Mouse (Mus musculus) olfactory bulb, adult 2 months (tissue): ENCODE measurements around the gene Wscd2. TPM values are rescaled to one million over a fixed set of nuclear protein-coding genes. Genes with fewer than 3 reads are reported as not detected.
"Not testable (repeated sequence)": the region's sequence is repeated elsewhere in the genome, so short reads cannot be mapped to it uniquely, and the experiment has no call there.

Experiments
- H3K27ac ChIP-seq: fragments of 200-500 bp; 2 replicates; pipeline ENCODE4 v1.5.1; 2012; ENCODE audit warnings: low read depth, low read length; ENCODE audit not compliant: insufficient read depth
- H3K4me1 ChIP-seq: fragments of 200-500 bp; 2 replicates; pipeline ENCODE4 v1.6.1; 2012; ENCODE audit warnings: low read length; ENCODE audit not compliant: control insufficient read depth, insufficient read depth
- H3K4me3 ChIP-seq: fragments of 200-500 bp; 2 replicates; pipeline ENCODE4 v1.5.1; 2012; ENCODE audit warnings: mild to moderate bottlenecking, low read depth, low read length, moderate library complexity; ENCODE audit not compliant: insufficient read depth
- CTCF ChIP-seq: fragments of 200-500 bp; IDR thresholded peaks from 2 replicates; pipeline ENCODE4 v1.5.1; 2012; ENCODE audit warnings: low read depth, mild to moderate bottlenecking, low read length, moderate library complexity; ENCODE audit not compliant: insufficient read depth
- POLR2A ChIP-seq: fragments of 200-500 bp; IDR thresholded peaks from 2 replicates; pipeline ENCODE4 v1.6.1; 2012; ENCODE audit warnings: mild to moderate bottlenecking, low read depth, low read length, moderate library complexity; ENCODE audit not compliant: insufficient read depth
- WGBS: fragments of 180-500 bp; shearing (Covaris S2); methylation state at CpG from one replicate; pipeline ENCODE4 v1.1.7; 2018; 5-methylcytosine and 5-hydroxymethylcytosine counted together
- polyA plus RNA-seq: library from polyadenylated mRNA; stranded (reverse); fragments of >200 nt; gene quantifications from 2 replicates; pipeline ENCODE4 v1.2.4, GENCODE M21; 2012; ENCODE audit warnings: low replicate concordance; ENCODE audit not compliant: missing spikeins, insufficient read depth, insufficient read length

Gene Wscd2
- polyA plus RNA-seq, 1 experiment: not detected

- TF ChIP-seq CTCF (no peak), POLR2A (no peak)
- 84% methylated on average over 5 of the region's 5 CpGs for WGBS
- Histone ChIP-seq H3K4me3 (no peak overlapping the region), H3K27ac (no peak overlapping the region), H3K4me1 (peaks cover 15% of the 10 kb centered on the region)
Measured at GRCm38 (mm10) chr5:113583424-113584162, 93.5 kb downstream of the Wscd2 start.

GRCm38 (mm10) chr5:113584439-113584838, 94.3 kb downstream of the Wscd2 start:
- WGBS: 76% methylated on average over 6 of the region's 6 CpGs
- Histone ChIP-seq H3K4me3 (no peak overlapping the region), H3K27ac (no peak overlapping the region), H3K4me1 (peaks cover 14% of the 10 kb centered on the region)
- TF ChIP-seq POLR2A (no peak), CTCF (no peak)

GRCm38 (mm10) chr5:113585619-113586457, 95.7 kb downstream of the Wscd2 start:
- H3K27ac ChIP-seq, H3K4me3 ChIP-seq: not testable (repeated sequence)
- 87% methylated on average over 17 of the region's 17 CpGs for WGBS
- H3K4me1 ChIP-seq: peaks cover 17% of the 10 kb centered on the region

DNA sequence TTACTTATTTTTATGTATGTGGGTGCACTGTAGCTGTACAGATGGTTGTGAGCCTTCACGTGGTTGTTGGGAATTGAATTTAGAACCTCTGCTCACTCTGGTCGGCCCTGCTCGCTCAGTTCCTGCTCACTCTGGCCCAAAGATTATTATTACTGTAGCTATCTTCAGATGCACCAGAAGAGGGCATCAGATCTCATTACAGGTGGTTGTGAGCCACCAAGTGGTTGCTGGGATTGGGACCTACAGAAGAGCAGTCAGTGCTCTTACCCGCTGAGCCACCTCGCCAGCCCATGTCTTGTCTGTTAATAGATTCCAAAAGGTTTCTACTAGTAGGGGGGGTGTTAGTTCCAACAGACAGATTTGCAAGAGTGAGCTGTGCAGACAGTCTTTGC, 96.3 kb downstream of the Wscd2 start:
- H3K27ac ChIP-seq, H3K4me3 ChIP-seq: not testable (repeated sequence)
- WGBS: 66% methylated on average over 5 of the region's 5 CpGs
- peaks cover 23% of the 10 kb centered on the region for H3K4me1 ChIP-seq

DNA sequence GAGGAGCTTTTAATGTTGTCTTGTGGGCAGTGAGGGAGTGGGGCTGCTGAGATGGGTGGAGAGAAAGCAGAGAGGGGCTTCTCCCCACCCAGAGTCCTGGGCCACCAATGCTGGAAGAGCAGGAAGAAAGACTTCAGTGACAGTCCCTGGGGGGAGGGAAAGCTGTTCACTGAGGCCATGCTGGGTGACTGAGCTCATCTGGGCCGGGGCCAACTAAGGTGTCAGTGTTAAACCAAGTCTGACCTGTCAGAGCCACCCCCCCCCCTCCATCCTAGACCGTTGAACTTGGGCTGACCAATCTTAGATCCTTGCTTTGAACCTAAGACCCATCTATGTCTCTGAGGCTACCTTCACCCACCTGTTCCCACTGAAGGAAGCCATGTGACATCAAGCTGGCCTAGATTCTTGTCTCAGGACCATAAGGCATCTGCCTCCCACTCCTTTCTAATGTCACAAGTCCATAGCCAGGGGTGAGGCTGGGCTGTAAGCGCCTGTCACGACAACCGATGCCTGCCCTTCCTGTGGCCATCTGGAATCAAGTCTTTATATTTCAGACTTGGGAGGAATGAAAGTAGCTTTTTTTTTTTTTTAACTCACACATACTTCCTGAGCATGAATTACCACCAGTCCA, 100.0 kb downstream of the Wscd2 start:
- Histone ChIP-seq H3K27ac (no peak overlapping the region), H3K4me3 (no peak overlapping the region), H3K4me1 (peaks cover 50% of the 10 kb centered on the region)
- TF ChIP-seq CTCF (no peak), POLR2A (no peak)
- WGBS: 90% methylated on average over 5 of the region's 5 CpGs

GRCm38 (mm10) chr5:113591166-113591565, 101.0 kb downstream of the Wscd2 start:
- Histone ChIP-seq H3K4me3 (no peak overlapping the region), H3K4me1 (peaks cover 50% of the 10 kb centered on the region), H3K27ac (peak overlapping the region; percentile 95)
- TF ChIP-seq CTCF (no peak), POLR2A (no peak)
- 22% methylated on average over 3 of the region's 3 CpGs for whole genome bisulfite sequencing

GRCm38 (mm10) chr5:113591751-113592230, 101.7 kb downstream of the Wscd2 start:
- peaks cover 50% of the 10 kb centered on the region for H3K4me1 ChIP-seq
- TF ChIP-seq CTCF (no peak), POLR2A (no peak)
- no peak overlapping the region for H3K4me3 ChIP-seq
- peak overlapping the region; percentile 95 for H3K27ac ChIP-seq
- WGBS: 7% methylated on average over 6 of the region's 6 CpGs

GRCm38 (mm10) chr5:113593911-113594705, 104.0 kb downstream of the Wscd2 start:
- WGBS: 49% methylated on average over 6 of the region's 6 CpGs
- H3K4me3 ChIP-seq: no peak overlapping the region
- no peak overlapping the region for H3K27ac ChIP-seq
- peaks cover 44% of the 10 kb centered on the region for H3K4me1 ChIP-seq
- no peak for TF ChIP-seq CTCF
- no peak for TF ChIP-seq POLR2A
